Mouse (Mus musculus) T-helper 17 cell (primary cell): ENCODE measurements around the gene Myoz1.

Source experiments
- in situ Hi-C, 2 experiments: fragments of 300-600 bp; cut with MboI, MseI; formaldehyde crosslinking; loops; 1 replicate in 1 of 2; 2 replicates in 1 of 2; pipeline ENCODE4 v1.15.1; 2025; ENCODE audit warnings: high pct_unique_total_duplicates in 2 of 2

Gene Myoz1

DNA sequence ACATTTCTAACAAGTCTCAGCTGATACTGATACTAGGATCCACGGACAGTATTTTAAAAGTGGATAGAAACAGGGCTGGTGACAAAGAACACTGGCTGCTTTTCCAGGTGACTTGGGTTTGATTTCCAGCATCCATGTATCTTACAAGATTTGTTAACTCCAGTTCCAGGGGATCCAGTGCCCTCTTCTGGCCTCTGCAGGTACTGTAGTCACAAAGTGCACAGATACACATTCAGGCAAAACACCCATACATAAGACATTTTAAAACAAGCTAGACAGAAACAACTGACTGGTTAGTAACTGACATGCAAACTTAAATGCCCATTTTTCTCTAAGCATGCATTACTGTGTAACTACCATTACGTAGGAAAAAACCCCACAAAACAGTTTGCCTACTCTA, 16.6 kb upstream of the Myoz1 start:
- in situ Hi-C loops, result no loop called here

DNA sequence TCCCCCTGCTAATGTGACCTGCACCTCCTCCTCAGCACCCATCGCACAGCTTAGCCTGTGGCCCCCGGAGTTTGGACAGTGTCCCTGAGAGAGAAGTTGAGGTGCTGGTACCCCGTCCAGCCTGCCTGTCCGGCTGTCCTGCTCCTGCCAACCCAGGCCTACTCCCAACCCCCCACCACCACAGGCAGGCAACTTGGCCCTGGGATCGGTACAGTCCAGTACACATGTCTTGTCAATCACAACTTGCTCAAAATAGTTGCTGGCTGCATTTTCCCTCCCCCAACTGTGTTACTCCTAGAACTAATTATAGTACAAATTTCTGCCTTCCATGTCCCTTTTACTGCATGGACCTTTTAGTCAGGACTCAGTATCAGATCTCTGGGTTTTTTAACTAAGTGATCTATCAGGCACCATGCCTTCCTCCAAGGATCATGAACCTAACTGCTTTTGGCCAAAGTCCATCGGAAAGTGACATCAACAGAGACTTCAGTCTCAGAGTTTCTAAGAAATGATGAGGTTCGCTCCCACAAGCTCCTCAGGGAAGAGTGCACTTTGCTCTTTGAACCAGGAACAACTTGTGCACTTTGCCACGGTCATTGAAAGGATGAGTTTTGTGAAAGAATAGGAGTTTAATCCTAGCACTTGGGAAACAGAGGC, 11.9 kb upstream of the Myoz1 start, which contains the start of gene Synpo2l:
Synpo2l (minus strand) TSS at position 201 of the 657 bp plus-strand sequence.
- in situ Hi-C loops, result no loop called here

DNA sequence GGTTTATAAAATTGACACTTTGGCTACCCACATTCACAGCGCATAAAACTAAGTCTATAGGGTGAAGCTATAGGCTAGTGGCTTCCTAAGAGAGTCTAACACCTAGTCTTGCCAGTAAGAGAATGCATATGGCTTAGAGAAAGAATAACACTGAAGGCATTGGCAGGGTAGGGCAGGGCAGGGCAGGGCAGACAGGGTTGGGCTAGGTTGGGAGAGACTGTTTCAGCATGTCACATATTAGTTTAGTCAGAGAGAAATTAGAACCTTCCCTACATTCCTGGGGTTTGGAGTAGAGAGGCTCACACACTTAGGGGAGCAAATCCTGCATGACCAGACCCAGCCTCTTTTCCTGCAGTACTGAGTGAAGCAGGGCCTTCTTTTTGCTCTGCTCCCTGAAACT, 11.1 kb upstream of the Myoz1 start:
- in situ Hi-C loops, result no loop called here

DNA sequence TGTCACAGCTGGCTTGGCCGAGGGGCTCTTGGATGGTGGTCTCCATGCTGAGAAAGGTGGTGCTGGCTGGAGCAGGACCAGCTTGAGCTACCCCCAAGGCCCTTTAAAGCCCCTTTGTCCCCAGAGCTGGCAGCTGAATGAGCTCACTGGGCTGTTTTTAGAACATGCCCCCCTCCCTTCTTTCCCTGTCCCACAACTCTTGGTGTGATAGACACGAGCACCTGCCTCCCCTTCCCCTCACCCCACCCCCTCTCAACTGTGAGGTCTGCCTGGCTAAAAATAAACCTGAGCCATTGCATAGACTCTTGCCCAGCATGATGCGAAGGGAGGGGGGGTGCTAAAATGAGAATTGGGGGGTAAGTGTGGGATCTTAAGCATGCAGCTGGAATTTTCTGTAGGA, 8.1 kb upstream of the Myoz1 start:
- in situ Hi-C loops, result no loop called here

DNA sequence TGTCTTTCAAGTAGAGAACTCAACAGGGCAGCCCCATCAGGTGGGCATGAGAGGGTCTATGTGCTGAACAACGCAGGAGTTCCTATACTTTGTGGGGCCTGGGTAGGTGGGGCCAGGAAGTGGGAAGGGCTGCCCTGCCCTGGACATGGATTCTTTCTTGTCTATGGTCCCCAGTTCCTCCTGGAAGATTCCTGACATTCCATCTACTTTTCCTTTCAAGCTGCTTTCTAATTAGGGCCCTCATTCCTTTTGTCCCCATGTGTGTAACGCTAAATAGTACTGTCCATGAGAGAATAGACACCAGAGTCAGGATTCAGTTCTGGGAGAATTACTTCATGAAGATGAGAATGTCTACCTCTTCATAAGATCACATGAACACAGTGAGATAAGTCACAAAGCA, 7.3 kb upstream of the Myoz1 start:
- in situ Hi-C loops, result no loop called here

DNA sequence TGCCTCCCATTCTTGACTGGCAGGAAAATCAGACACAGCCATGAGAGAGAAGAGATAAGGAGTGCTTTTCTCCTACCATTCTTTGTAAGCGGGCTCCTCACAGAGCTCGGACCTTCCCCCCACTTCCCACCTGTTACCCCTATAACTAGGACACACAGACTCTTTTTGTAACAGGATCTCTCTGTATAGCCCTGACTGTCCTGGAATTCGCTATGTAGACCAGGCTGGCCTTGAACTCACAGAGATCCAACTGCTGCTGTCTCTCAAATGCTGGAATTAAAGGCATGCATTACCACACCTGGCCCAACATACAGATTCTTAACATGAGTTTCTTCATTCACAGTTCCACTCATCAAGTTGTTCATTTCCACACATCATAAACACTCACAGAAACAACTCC, 6.4 kb upstream of the Myoz1 start:
- in situ Hi-C loops, result no loop called here

DNA sequence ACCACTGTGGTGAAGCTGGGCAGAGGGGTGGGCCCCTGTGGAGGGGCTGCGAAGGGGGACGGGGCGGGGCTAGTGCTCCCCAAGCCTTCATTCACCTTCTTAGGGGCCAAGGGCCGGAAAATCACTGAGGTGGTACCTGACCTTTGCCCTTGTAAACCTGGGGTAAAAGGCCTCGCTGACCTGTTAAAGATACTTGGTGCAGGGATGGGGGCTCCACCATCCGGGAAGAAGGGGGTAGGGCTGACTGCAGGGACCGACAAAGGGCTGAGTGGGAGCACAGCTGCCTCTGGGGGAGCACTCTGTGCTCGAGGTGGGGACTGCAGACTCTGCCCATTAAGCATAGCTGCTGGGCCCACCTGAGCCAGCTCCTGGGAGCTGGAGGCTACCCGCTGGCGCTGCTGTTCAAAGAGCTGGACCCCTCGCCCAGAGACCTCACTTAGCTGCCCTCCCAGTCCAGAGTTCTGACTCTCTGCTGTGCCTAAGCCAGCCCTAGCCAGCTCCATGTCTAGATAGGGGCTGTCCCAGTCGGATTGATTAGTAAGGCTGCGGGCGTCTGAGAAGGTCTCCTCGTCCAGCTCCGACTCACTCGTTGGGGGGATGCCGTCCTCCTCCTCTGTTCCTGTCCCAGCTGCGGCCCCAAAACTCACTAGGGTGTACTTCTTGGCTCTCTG, 5.5 kb upstream of the Myoz1 start:
- in situ Hi-C loops, result no loop called here

DNA sequence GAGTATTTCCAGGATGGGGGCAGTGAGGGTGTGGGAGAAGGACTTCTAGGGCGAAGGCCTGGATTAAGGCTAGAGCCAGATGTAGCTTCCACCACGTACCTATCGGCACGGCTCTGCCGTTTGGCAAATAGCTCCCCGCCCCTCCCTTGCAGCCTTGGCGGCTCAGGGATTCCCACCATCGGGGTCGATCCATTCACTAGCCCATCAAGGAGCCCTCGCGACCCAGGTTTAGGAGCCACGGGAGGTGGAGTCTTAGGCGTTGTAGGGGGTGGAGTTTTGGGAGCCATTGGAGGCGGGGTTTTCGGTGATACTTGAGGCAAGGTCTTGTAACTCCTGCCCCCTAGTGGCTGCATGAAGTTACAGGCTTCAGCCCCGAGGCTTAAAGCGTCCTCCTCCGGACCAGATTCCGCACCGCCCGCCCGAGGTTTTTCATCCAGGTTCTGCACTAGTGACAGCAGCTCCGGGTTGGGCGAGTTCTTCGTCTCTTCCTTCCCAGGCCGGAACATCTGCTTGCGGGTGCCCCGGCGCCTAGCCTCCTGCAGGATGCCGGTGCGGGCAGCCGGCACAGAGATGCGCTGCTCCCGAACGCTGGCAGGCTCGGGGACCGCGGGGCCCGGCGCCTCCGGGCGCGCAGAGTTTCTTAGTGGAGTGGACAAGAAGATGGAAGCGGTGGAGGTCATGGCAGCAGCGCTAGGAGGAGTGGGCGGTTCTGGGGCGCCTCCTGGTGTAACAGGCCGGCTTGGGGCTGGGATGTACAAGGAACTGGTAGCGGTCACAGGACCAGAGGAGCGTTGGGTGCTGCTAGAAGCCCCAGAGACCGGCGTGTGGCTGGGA, 4.7 kb upstream of the Myoz1 start:
- in situ Hi-C loops, result no loop called here

DNA sequence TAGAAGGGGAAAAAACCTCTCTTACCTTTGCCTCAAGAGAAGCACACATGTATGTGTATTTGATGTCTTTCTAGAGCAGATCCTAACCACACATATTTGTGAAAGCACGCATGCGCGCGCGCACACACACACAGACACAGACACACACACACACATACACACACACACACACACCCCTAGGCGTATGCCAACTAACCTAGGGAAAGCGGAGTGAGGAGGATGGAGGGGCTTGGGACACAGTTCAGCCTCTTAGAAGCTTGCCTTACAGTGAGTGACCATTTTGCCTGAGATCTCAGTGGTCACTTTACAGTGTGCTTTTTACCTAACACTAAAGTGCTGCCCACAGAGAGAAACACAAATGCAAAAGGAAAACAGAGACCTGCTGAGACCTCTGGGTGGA, 3.3 kb upstream of the Myoz1 start:
- in situ Hi-C loops, result loop anchor here (5.0 kb wide), 1 partner anchor 82 kb away; no protein-coding TSS in a partner anchor

DNA sequence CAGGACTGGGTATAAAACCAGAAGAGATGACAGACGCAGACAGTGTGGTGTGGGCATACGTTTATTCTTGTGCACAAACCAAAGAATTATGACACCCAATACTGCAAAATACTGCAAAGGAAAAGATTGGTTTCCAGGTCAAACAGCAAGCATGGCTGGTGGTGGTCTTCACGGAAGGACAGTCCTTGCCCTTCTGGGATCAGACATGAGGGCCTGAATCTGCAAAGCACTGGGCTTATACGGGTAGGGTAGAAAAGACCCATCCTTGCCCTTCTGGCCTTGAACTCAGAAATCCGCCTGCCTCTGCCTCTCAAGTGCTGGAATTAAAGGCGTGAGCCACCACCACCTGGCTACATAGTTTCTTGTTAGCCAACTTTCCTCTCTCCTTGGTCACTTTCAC, 2.6 kb upstream of the Myoz1 start:
- in situ Hi-C loops, result loop anchor here (5.0 kb wide), 1 partner anchor 82 kb away; no protein-coding TSS in a partner anchor

DNA sequence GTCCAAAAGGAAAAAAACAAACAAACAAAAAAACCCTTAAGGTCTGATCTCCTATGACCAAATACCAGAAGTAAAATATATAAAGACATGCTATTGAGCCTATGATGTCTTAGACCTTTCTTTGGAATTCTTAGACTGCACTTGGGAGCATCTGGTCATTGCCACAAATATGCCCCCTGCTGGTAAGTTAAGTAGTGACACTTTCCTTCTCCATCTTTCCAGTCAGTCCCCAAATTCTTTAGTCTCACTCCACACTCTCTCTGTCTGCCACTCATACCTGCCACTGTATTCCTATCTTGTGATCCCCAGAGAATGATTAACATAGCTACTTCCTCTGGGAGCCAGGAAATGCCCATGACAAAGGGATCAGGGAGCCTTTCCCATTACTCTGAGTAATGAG, 2.0 kb upstream of the Myoz1 start:
- in situ Hi-C loops, result loop anchor here (5.0 kb wide), 1 partner anchor 81 kb away; no protein-coding TSS in a partner anchor

DNA sequence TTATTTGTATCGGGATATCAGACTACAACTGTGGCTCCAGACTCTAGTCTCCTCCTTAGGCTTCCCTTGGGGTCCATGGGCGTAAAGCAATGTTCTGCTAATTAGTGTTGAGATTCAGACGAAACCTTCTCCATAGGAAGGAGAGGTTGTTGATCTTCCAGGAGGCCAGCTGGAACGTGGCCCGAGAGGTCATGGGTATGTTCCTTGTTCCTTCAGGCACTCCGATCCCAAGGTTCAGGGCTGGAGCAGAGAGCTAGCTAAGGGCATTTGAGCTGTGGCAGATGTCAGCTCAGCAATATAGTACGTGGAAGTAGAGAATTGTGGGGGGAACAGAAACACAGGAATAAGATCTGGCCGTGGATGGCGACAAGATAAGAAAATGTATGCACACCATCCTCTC, 609 bp downstream of the Myoz1 start:
- in situ Hi-C loops, result loop anchor here (5.0 kb wide), 1 partner anchor 78 kb away; no protein-coding TSS in a partner anchor

DNA sequence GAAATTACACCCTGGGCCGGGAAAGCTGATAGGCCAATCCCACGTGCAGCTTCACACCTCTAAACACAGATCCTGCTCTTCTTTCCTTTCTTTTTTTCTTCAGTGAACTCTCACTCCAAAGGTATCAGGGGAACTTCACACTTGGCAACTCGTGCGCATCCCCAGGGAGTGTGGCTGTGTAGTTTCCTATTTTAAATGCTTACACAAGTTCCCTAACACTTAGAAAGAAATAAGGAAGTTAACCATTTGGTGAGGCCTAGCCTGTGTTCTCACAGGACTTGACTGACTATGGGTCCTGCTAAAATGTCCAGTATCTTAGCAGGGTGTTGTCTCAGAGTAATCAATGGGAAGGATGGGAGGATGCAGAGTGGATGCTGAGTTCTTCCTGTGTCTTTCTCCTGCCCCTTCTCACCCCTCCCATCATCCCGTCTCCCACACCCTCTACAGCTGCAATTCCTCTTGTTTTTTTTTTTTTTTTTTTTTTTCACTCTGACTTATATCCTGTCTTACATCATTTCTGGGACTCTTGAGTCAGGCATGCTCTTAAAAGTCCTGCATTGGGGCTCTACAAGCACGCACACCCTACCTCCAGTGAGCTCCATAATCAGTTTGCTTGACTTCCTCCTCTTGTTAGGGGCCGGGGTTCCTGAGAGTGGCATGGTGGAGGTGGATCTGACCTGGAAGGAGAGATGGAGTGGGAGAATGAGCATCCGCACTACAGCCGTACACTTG, 1.5 kb downstream of the Myoz1 start:
- in situ Hi-C loops, result loop anchor here (5.0 kb wide), 2 partner anchors 78 to 253 kb away; no protein-coding TSS in a partner anchor

DNA sequence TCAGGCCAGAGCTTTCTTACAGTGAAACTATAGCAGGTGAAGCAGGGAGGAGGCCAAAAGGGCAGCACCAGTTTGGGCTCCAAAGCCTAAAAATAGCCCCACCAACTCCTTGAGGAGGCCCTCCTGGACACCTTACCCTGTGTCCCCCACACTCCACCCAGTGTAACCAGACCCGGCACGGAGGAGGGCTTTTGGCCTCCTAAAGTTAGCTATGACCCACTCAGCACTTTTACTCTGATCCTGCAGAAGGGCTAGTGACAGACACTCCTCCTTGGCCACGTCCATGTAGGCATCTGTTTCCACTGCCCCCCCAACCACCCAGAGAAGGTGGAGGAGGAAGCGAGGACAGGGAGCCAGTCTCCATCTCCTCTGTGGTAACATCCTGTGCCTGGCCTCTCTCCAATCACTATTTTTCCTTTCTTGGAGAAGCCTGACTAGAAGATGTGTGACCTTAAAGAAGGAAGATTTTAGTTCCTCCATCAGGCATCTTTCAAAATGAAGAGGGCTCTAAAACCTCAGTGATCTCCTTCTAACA, 4.6 kb downstream of the Myoz1 start:
- in situ Hi-C loops, result loop anchor here in 1 of 2 experiments (5.0 kb wide), 1 partner anchor 249 kb away; no protein-coding TSS in a partner anchor

DNA sequence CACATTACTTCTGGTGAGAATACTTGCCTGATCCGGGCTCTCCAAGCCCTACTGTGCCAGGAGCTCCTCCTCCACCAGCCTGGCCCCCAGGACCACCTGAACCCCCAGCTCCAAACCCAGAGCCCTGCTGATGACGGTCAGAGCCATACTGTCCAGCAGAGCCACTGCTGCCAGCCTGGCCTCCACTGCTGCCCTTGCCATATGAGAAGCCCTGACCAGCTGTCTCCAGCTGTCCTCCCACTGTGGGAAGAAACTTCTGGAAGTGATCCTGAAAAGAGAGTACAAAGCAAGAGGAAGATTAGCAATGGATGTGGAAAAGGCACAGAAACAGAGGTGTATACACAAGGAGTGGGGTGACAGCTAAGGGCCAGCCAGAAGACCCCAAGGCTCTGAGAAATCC, 5.3 kb downstream of the Myoz1 start:
- in situ Hi-C loops, result loop anchor here in 1 of 2 experiments (5.0 kb wide), 1 partner anchor 249 kb away; no protein-coding TSS in a partner anchor

DNA sequence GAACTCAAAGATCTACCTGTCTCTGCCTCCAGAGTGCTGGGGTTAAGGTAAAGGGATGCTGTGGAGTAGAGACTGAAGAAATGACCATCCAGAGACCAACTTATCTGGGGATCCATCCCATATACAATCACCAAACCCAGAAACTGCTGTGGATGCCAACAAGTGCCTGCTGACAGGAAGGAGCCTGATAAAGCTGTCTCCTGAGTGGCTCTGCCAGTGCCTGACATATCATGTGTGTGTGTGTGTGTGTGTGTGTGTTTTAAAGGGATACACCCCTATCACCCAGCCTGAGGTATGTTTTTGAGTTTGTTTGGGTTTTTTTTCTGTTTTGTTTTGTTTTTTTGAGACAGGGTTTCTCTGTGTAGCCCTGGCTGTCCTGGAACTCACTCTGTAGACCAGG, 10.0 kb downstream of the Myoz1 start:
- in situ Hi-C loops, result no loop called here

DNA sequence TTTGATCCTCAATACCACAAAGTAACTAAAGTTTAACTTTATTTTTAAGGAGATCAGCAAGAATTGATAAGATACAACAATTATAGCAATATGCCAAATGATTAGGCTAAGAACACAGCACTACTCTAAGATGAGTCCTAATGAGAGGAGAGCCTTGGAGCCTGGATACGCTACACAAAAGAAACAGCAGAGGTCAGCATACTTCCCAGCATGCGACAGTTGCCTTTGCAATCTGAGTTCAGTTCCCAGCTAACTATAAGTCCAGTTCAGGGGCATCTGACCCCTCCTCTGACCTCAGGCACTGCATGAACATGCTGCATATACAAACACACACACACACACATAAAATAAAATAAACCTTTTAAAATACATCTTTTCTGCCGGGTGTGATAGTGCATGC, 10.8 kb downstream of the Myoz1 start:
- in situ Hi-C loops, result no loop called here

DNA sequence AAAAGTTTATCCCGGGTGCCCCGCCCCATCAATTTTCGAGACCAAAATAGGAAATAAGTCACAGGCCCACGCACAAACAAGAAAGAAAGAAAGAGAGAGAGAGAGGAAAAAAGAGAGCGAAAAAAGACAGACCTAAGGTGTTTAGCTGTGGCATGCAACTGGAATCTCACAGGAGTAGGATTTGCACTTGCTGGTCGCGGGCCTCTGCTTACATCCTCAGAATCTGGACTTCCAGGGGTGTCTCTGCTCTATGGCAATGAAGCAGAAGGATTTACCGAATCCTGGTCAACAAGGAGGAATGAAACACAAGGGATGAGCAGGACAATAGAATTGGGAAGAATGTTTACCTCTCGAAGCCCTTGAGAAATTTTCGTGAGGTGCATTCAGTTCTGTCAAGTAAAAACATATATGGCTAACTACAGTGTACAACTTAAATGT, 14.9 kb downstream of the Myoz1 start:
- in situ Hi-C loops, result no loop called here

DNA sequence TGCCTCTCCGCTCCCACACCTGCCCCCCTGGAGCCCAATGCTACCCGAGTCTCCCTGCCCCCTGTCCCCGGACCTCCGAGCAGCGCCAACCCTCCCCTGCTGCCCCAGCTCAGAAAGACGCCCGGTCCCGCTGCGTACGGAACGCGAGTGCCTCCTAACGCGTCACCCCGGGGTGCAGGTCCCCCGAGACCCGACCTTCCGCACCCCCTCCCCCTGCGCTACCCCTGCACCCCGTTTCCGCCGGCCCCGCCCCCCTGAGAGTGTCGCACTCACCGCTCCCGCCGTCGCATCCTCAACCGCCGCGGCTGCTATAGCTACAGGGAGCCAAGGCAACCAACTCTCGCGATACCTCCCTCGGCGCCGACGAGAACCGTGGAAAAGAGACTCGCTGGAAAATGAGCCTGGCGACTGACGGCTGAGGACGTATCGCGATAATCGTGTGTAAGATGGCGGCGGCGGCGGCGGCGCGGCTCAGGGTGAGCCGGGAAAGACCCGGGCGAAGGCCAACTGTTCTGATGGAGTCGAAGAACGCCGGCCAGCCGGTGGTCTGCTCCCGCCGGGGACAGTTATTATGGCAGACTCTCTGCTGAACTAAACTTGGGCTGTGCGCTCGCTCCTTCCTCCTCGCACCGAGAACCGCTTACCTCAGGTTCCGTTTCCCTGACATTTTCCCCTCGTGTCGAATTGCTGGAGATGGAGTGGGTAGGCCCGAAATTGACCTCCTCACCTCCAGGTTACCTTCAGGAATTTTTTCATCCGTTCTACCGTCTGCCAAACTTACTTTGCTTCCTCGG, 15.5 kb downstream of the Myoz1 start, which contains the start of gene Usp54:
Usp54 (minus strand) TSS at position 420 of the 794 bp plus-strand sequence.
- in situ Hi-C loops, result no loop called here
